Mouse (Mus musculus) left cerebral cortex, adult 8-10 months (tissue): ENCODE data around the gene Hoxd11. TPM values are rescaled to one million over a fixed set of nuclear protein-coding genes. Genes with fewer than 3 reads are reported as not detected.

Source experiments
- DNase-seq, 2 experiments: peaks; one replicate each; pipeline ENCODE4 v3.0.0; 2022; ENCODE audit warnings: low spot score in 2 of 2
- total RNA-seq, 4 experiments: library from RNA; stranded (reverse); gene quantifications; 2 replicates each; pipeline ENCODE4 v1.2.4; 2022

The Hoxd11 gene
- total RNA-seq, 4 experiments from 2014 or later: not detected

- no peak for DNase-seq
Measured at GRCm38 (mm10) chr2:74693432-74693827, 14.1 kb downstream of the Hoxd11 start.

GRCm38 (mm10) chr2:74694066-74694465 lies 14.7 kb downstream of the Hoxd11 start:
- no peak for DNase-seq

- no peak for DNase-seq
Measured at GRCm38 (mm10) chr2:74695383-74695782, 16.0 kb downstream of the Hoxd11 start.

- no peak for DNase-seq
Measured at GRCm38 (mm10) chr2:74695813-74696430, 16.6 kb downstream of the Hoxd11 start.

GRCm38 (mm10) chr2:74696442-74697335 lies 17.3 kb downstream of the Hoxd11 start:
- no peak for DNase-seq

GRCm38 (mm10) chr2:74697567-74698121 lies 18.3 kb downstream of the Hoxd11 start, which contains the start of gene Hoxd9:
Hoxd9 (plus strand) TSS chr2:74697727.
- no peak for DNase-seq

- DNase-seq: no peak
Measured at GRCm38 (mm10) chr2:74698201-74699052, 19.1 kb downstream of the Hoxd11 start.

- no peak for DNase-seq
Measured at GRCm38 (mm10) chr2:74699053-74699430, 19.7 kb downstream of the Hoxd11 start.

- no peak for DNase-seq
Measured at GRCm38 (mm10) chr2:74699664-74700545, 20.5 kb downstream of the Hoxd11 start.

GRCm38 (mm10) chr2:74700546-74701112 lies 21.3 kb downstream of the Hoxd11 start:
- no peak for DNase-seq

- DNase-seq: peak in 1 of 2 experiments; percentile 75
Measured at GRCm38 (mm10) chr2:74701949-74702819, 22.8 kb downstream of the Hoxd11 start.

GRCm38 (mm10) chr2:74702820-74703219 lies 23.5 kb downstream of the Hoxd11 start:
- no peak for DNase-seq

GRCm38 (mm10) chr2:74703317-74703716 lies 24.0 kb downstream of the Hoxd11 start:
- DNase-seq: no peak

GRCm38 (mm10) chr2:74703720-74704392 lies 24.5 kb downstream of the Hoxd11 start:
- DNase-seq: no peak

GRCm38 (mm10) chr2:74704393-74704998 lies 25.1 kb downstream of the Hoxd11 start, which contains the start of gene Hoxd8:
Hoxd8 (plus strand) TSS chr2:74704615.
- no peak for DNase-seq

GRCm38 (mm10) chr2:74704999-74705466 lies 25.7 kb downstream of the Hoxd11 start:
- no peak for DNase-seq

- DNase-seq: no peak
Measured at GRCm38 (mm10) chr2:74705467-74706089, 26.2 kb downstream of the Hoxd11 start.
